Mouse (Mus musculus): ENCODE measurements at regions not wholly inside any gene's neighbourhood (a gene's known extent, or its start where the extent isn't known, plus 50 kb on each side); places are given as distances from the start of the nearest gene placed in this dataset.

- no peak for DNase-seq
Measured at GRCm38 (mm10) chr3:39062415-39062814, 175.7 kb downstream of the Fat4 start.

GRCm38 (mm10) chr3:39065457-39065856, 178.7 kb downstream of the Fat4 start:
- DNase-seq, result no peak

- DNase-seq, result no peak
Measured at GRCm38 (mm10) chr3:39069011-39069410, 182.3 kb downstream of the Fat4 start.

GRCm38 (mm10) chr3:39082678-39083270, 196.0 kb downstream of the Fat4 start:
- DNase-seq, result no peak

GRCm38 (mm10) chr3:39088948-39089347, 202.2 kb downstream of the Fat4 start:
- no peak for DNase-seq

GRCm38 (mm10) chr3:39102324-39102723, 215.6 kb downstream of the Fat4 start:
- no peak for DNase-seq

GRCm38 (mm10) chr3:39109756-39110392, 223.1 kb downstream of the Fat4 start:
- DNase-seq, result no peak

- no peak for DNase-seq
Measured at GRCm38 (mm10) chr3:39114056-39114455, 227.3 kb downstream of the Fat4 start.

- no peak for DNase-seq
Measured at GRCm38 (mm10) chr3:39114826-39115225, 228.1 kb downstream of the Fat4 start.

GRCm38 (mm10) chr3:39115441-39115840, 228.7 kb downstream of the Fat4 start:
- DNase-seq, result no peak

GRCm38 (mm10) chr3:39122250-39122649, 235.5 kb downstream of the Fat4 start:
- DNase-seq, result no peak

GRCm38 (mm10) chr3:39130532-39130931, 243.8 kb downstream of the Fat4 start:
- no peak for DNase-seq

- DNase-seq, result no peak
Measured at GRCm38 (mm10) chr3:39165006-39165667, 278.4 kb downstream of the Fat4 start.

- DNase-seq, result no peak
Measured at GRCm38 (mm10) chr3:39182646-39183045, 295.9 kb downstream of the Fat4 start.

- no peak for DNase-seq
Measured at GRCm38 (mm10) chr3:39195102-39195501, 308.4 kb downstream of the Fat4 start.

GRCm38 (mm10) chr3:39202662-39203061, 315.9 kb downstream of the Fat4 start:
- DNase-seq, result no peak

GRCm38 (mm10) chr3:39208651-39209050, 321.9 kb downstream of the Fat4 start:
- DNase-seq, result no peak

GRCm38 (mm10) chr3:39209382-39210165, 322.8 kb downstream of the Fat4 start:
- peak; percentile 1 for DNase-seq

GRCm38 (mm10) chr3:39211670-39212069, 324.9 kb downstream of the Fat4 start:
- DNase-seq, result no peak

- DNase-seq, result no peak
Measured at GRCm38 (mm10) chr3:39220011-39220706, 333.4 kb downstream of the Fat4 start.

GRCm38 (mm10) chr3:39220707-39221034, 333.9 kb downstream of the Fat4 start:
- no peak for DNase-seq

GRCm38 (mm10) chr3:39222059-39222458, 335.3 kb downstream of the Fat4 start:
- DNase-seq, result no peak

- DNase-seq, result no peak
Measured at GRCm38 (mm10) chr3:39234921-39235320, 348.2 kb downstream of the Fat4 start.

Measured in cerebellum, adult 9-10 months (tissue).